Mouse (Mus musculus) activated CD4-positive, CD25-positive, alpha-beta regulatory T cell, adult 4 months (primary cell): ENCODE data around the gene Asic2. TPM values are rescaled to one million over a fixed set of nuclear protein-coding genes. Genes with fewer than 3 reads are reported as not detected.

Experiments used
- ATAC-seq: one replicate; pipeline ENCODE4 v1.8.0; 2017
- polyA plus RNA-seq, 2 experiments: library from polyadenylated mRNA; unstranded; fragments of 100-300 nt; shearing (Covaris generic); gene quantifications; one replicate each; pipeline ENCODE4 v1.2.1; 2017

The Asic2 gene
- polyA plus RNA-seq, 2 experiments from 2014 or later, result not detected

DNA sequence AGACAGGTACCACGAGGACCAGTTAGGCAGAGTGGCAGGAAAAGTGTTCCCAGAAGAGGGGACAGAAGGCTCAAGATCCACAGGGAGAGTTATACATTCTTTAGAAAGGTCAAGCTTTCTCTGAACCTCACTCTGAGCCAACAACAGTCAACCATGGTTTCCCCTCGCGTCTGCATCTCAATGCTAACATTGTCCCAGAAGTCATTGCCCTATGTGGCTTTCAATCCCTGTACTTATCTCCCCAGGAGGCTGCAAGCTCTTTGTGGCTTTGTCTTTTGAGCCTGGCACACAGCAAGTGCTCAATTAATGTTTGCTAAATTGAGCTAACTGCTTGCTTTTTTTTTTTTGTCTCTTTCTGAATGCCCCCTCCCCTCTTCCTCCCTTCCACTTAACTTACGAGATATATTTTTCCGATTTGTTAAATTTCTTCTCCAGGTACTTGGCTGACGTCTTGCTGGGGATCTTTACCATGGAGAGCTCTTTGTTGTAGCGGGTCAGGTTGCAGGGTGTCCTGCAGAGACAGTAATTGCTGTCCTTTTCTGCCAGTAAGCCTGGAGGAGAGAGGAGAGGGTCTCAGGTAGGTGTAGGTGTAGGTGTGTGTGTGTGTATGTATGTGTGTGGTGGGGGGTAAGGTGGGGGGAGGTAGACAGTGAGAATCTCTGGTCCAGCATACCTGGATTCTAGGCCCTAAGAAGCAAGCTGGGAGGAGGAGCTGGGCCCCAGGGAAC is 1078.8 kb downstream of the Asic2 start:
- ATAC-seq, result no peak

- no peak for ATAC-seq
Observed at GRCm38 (mm10) chr11:80887021-80887420, 1081.2 kb downstream of the Asic2 start.

DNA sequence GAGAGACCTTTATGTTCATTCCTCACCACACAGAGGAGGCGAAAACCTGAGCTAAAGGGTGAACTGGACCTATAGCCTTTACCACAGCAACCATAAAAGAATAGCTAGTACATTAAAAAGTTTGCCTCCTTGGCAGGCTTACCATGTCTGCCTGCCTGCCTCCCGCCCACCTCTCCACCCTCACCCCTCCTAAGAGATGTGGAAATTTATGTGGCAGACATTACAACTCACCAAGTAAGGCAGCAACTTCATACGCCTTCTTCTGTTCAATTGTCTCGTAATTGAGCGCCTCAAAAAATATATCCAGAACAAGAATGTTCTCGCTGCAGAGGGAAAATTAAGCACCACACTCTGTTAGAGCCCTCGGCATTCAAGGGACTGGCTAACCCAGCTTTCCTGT is 1081.9 kb downstream of the Asic2 start:
- no peak for ATAC-seq

DNA sequence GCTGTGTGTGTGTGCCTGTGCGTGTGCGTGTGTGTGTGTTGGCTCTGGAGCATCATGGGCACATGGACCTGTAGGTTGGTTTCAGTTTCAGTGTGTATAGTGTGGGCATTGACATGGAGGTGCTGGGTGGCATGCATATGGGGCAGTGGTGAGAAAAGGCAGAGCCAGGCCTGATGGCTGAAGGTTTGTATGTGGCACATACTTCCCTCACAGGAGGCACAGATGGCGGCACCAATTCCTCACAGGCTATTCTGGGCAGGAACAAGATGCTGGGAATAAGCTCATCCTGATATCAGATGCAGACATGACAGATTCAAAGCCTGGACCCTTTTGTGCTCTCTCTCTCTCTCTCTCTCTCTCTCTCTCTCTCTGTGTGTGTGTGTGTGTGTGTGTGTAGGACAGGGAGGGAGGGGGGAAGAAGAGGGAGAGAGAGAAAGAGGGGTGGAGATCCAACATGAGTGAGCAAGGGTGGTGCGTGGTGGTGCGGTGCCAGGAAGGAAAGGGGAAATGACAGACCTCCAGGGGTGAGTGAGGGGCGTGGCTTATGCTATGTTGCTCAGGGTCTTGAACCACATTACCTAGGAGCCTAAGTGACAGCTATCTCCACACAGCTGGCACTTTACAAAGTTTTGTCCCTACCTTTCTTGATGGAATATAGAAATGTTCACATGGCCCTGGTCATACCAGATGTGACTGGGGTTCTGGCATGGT is 1083.6 kb downstream of the Asic2 start:
- ATAC-seq, result no peak

- no peak for ATAC-seq
Observed at GRCm38 (mm10) chr11:80882229-80882810, 1085.9 kb downstream of the Asic2 start.

DNA sequence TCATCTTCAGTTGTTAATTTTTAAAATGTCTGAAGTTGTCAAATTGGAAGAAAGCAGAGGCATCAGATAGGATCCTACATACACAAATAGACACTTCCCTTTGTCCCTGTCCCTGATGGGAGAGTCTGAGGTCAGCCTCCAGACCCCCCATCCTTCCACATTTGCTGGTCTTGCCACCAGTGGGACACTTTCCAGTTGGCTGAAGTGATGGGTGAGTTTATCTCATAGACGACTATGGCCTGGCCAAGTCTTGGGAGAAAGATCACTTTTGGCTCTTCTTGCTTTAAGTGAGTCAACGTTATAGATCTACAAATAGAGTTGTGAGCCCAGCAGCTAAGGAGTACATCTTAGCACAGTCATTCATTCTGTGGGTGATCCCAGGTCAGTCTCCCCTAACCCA is 1090.2 kb downstream of the Asic2 start:
- no peak for ATAC-seq

- ATAC-seq, result no peak
Observed at GRCm38 (mm10) chr11:80877131-80877651, 1091.1 kb downstream of the Asic2 start.

DNA sequence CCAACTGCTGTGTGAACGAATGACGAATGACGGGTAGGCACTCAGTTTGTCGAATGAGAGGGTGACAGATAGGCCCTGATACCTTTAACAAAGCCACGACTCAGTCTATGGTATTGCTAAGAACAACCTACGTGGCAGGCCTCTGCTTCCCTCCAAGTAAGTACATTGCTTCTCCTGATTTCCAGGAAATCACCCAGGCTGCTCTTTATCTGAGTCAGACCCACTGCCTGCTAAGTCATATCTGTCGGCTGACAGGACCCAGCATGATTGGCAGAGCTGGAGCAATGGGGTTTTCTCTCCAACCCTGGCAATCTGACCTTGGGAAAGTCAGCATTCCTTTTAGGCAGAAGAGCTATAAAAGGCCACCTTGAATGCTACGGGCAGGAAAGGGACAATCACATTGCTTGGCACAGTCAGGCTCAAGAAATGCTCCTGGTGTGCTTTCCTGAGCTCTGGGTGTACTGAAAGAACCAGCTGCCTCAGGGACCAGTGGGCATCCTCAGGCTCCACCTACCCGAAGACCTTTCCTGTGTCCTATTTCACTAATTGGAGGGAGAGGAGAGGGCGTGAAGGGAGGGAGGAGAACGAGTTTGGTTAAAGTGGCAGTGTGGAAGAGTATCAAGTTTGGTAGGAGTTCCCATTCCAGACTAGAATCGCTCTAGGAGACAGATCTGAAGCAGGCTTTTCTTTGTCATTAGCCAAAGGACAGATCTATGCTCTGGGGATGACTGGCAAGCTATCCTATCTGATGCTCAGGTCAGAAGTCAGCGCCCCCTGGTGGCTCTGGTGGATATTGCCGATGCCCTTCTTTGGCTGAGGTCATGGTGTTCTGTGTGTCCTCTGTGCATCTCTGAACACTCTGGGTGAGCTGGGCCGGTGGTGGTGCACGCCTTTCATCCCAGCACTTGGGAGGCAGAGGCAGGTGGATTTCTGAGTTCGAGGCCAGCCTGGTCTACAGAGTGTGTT is 1095.5 kb downstream of the Asic2 start:
- ATAC-seq, result no peak

DNA sequence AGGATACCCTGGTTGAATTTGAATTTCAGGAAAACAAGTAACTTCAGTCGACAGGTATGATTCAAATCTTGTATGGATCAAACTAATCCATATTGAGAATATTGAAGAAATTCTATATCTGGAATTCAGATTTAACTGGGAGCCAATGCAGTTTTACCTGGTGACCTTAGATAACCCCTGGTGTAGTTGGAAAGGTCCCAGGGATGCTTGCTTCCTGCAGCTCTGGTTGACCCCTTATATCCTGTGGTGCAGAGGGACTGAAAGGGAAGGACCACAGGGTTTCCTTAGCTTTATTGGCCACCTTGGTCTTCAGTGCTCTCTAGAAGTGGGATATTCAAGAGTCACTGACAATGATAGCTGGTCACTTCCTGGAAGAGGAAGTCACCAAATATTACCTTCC is 1100.2 kb downstream of the Asic2 start:
- ATAC-seq, result no peak

- ATAC-seq, result no peak
Observed at GRCm38 (mm10) chr11:80862941-80863340, 1105.3 kb downstream of the Asic2 start.

DNA sequence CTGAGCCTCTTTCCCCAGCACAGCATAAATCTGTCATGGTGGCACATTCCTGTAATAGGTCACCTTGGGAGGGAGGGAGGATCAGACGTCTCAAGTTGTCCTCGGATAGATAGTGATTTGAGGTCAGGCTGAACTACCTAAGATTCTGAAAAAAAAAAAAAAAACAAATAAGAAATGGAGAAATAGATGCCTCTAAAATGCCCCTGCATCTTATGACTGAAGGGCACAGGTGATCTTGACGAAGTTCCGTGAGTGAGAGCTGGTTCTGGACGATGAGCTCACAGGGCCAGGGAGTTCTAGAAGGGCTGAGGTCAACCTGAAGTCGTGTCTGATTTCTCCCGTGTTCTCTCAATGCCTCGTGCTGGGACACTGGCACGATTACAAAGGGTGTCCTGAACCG is 1110.2 kb downstream of the Asic2 start, which contains the start of gene Spaca3:
Gene Spaca3, plus strand, starts transcription at position 301 of the 400 bp plus-strand sequence.
- no peak for ATAC-seq

- no peak for ATAC-seq
Observed at GRCm38 (mm10) chr11:80856827-80857226, 1111.4 kb downstream of the Asic2 start.

DNA sequence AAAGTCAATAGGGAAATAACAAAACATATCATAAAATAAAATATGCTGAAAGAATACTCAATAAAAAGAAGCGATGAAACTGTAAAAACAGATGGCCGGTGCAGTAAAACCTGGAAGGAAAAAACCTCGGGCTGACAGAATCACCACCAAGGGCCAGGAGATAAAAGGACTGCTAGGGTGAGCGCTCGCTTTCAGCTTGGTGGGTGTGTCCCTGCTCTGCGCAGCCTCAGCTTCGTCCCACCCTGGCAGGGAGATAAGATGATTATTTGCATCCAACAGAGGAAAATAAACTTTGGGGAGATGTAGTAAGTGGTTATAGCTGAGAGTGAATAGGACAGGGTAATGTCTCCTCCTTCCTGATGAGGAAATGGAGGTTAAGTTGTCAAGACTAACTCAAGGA is 1113.3 kb downstream of the Asic2 start:
- ATAC-seq, result no peak

DNA sequence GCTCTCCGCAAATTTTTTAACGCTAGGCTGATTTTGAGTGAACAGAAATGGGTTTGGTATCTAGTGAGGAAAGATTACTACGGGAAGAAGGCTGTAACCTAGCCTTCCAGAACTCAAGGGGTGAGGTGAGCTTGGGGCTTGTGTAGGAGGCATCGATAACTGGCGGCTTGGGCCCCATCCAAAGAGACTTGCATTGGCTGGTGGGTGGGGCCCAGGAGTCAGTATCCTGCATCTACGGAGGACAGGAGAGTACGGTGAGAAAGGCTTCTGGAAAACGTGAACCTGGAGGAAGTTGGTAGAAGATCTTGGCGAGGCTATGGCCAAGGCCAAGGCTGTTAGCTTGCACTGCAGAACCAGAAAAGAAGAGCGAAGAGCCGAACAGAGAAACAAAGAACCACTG is 1113.8 kb downstream of the Asic2 start:
- no peak for ATAC-seq

- ATAC-seq, result no peak
Observed at GRCm38 (mm10) chr11:80853014-80853413, 1115.2 kb downstream of the Asic2 start.

- no peak for ATAC-seq
Observed at GRCm38 (mm10) chr11:80851859-80852258, 1116.4 kb downstream of the Asic2 start.

- ATAC-seq, result no peak
Observed at GRCm38 (mm10) chr11:80848131-80848530, 1120.1 kb downstream of the Asic2 start.

DNA sequence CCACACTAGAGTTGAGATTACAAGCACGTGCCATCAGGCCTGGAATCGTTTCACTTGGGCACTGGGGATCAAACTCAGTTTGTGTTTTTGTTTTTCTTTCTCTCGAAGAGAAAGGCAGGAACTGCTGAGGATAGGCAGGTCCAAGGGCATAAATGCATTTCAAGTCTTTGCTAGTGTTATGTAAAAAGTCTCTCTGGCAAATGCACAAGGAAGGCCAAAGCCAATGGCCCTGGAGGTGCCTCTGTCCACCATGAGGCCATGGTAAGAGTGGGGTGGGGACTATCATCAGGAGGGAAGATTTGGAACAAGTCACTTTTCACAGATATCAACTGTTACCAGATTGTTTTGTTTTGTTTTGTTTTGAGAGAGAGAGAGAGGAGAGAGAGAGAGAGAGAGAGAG is 1122.1 kb downstream of the Asic2 start:
- no peak for ATAC-seq

GRCm38 (mm10) chr11:80845486-80845885 is 1122.8 kb downstream of the Asic2 start:
- ATAC-seq, result no peak

DNA sequence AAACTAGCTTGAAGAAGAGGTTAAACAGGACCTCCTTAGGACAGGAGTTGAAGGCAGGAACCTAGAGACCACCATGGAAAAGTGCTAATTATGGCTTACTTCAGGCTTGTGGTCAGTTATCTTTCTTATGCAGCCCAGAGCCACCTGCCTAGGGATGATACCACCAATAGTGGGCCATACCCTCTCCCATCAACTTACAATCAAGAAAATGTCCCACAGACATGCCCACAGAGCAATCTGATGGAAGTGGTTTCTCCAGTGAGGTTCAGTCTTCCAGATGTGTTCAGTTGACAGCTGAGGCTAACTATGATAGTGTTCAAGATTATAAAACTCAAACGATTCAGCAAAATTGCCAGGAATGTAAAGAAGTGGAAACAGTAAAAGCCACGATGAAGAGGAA is 1124.8 kb downstream of the Asic2 start:
- no peak for ATAC-seq

- no peak for ATAC-seq
Observed at GRCm38 (mm10) chr11:80838724-80839123, 1129.5 kb downstream of the Asic2 start.

GRCm38 (mm10) chr11:80835841-80836240 is 1132.4 kb downstream of the Asic2 start:
- no peak for ATAC-seq
